Mouse (Mus musculus) CD4-positive, CD25-positive, alpha-beta regulatory T cell, adult 2 months (primary cell): ENCODE measurements around the gene Phc3.
A peak's percentile ranks its signal among the peaks of the same experiment; 100 is the strongest.

ENCODE experiments used
- DNase-seq: peaks from one replicate; pipeline ENCODE4 v3.0.0-alpha.2; 2012; ENCODE audit warnings: low read depth, low spot score

Phc3 gene

GRCm38 (mm10) chr3:30969104-30969581, at the start of gene Phc3:
TSS of gene Phc3 (minus strand) at chr3:30969415.
- DNase-seq = peak; percentile 98

- no peak for DNase-seq
These were observed 48.4 kb upstream of the Phc3 start for GRCm38 (mm10) chr3:31017652-31018051.

DNA sequence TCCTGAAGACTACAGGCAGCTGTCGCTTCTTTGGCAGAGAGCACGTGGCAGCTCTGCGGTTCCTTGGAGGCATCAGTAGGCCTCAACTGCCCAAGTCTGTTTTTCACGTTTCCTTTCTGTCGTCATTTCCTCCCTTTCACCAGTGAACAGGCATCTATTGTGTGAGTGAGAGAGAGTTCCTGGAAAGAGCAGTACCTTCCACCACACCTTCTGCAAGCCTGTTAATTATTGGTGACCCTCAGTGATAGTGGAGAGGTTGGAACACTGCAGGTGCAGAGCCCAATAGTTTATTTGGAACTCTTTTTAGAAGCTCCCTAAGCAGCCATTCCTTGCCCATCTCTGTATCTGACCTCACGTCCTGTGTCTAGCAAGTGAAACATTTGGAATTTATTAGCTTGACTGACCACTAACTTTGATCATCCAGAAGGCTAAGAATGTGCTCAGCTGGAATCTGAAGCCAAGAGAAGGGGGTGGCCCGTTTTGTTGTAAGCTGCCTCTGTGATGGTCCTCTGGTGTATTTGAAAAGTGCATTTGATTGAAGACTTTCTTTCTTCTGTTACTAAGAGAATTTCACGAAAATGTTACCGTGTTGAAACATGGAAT, 47.5 kb upstream of the Phc3 start:
- no peak for DNase-seq

- DNase-seq = no peak
These were observed 46.6 kb upstream of the Phc3 start for GRCm38 (mm10) chr3:31015682-31016443.

GRCm38 (mm10) chr3:31014374-31014773, 45.2 kb upstream of the Phc3 start:
- DNase-seq = no peak

DNA sequence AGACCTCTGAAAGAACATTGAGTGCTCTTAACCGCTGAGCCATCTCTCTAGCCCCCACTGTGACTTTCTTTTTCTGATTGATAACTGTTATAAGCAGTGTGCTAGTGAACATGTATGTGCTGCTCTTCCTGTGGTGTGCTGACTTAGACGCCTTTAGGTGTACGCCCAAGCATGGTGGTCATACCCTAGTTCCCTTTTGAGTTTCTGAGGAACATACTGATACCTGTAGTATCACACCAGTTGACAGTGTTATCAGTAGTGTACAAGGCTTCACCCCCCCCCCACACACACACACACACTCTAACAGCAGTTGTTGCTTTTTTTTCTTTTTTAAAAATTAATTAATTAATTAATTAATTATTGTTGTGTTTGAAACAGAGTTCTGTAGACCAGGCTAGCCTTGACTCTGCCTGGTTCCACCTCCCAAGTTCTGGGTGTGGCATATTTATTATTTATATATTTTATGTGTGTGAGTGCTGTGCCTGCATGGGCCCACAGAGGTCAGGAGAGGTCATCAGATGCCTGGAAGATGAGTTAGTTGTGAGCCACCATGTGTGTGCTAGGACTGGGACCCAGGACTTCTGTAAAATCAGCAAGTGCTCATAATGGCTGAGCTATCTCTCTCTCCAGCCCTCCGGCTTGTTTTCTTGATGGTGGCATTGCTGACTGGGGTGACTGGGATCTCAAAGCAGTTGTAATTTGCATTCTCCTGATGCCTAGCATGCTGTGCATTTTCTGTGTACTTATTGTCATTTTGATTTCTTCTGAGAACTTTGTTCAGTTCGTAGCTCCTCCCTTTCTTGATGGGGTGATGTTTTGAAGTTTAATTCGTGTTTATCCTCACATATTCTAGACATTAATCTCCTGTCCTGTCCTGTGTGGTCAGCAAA, 35.4 kb upstream of the Phc3 start:
- DNase-seq = no peak

DNA sequence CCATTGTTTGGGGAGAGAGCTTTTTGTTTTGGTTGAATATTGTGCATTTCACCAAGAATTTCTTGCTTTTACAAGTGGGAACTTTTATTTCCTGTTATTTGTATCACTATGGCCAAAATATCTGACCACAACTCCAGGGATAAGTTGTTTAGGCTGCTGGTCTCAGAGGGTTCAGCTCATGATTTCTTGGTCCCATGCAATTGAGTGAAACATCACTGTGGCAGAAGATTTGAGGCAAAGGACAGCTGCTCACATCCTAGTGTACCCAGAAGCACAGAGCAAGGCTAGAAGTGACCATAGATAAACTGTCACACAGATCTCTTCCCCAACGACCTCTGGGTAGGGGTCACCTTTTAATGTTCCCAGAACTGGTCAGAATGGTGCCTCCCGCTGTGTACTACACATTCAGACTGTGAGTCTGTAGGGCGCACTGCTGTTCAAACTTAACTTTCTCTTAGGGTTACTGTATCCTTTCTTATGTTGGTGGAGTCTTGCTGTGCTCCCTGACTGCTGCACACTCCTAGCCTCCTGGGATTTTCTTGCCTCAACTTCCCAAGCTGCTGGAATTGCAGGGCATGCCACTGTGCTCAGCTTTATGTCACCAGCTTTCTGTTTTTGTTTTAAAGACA, 31.9 kb upstream of the Phc3 start:
- no peak for DNase-seq

- no peak for DNase-seq
These were observed 30.8 kb upstream of the Phc3 start for GRCm38 (mm10) chr3:31000018-31000407.

GRCm38 (mm10) chr3:30999401-31000017, 30.3 kb upstream of the Phc3 start:
- DNase-seq = no peak

DNA sequence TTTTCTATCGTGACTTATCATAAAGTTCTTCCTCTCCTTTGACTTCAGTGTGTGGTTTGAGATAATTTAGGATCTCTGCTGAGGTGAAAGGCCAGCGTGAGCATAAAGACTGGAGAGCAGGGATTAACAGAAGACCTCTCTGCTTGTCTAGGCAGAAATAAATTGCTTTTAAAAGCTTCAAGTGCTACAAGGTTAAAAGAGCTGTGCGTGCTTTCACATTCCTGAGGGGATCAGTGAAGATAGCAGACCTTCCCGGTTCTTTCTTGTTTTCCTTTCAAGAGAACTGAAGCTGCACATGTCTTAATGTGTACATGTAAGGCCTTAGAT, 27.4 kb upstream of the Phc3 start:
- no peak for DNase-seq

DNA sequence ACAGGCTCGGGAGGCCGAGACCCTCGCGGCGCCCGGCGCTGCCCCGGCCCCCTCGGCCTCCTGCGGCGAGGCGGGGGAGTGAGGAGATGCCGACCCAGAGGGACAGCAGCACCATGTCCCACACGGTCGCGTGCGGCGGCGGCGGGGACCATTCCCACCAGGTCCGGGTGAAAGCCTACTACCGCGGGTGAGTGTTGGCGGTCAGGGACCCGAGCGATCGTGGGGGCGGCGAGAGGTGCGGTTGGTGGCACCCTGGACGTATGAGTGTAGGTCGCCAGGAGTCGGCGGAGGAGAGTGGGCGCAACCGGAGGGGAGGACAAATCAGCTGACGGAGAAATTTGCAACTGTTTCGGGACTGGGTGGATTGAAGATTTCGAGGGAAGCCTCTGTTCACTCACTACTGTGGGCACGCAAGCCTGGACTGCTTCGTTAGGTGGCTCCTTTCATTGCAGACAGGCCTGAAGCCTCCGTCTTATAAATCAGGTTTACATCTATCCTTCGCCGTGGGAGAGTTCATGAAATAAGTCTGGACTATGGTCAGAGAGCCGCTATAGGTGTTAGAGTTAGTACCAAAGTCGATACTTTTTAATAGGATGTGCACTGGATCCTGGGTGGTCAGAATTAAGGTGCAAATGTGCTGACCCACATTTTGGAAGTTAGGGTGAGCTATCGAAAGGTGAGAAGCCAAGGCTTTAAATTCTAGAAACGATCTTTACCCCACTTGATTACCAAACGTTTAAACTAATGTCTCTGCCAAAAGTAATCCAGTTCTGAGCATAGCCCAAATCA, 26.9 kb upstream of the Phc3 start:
- DNase-seq = no peak

DNA sequence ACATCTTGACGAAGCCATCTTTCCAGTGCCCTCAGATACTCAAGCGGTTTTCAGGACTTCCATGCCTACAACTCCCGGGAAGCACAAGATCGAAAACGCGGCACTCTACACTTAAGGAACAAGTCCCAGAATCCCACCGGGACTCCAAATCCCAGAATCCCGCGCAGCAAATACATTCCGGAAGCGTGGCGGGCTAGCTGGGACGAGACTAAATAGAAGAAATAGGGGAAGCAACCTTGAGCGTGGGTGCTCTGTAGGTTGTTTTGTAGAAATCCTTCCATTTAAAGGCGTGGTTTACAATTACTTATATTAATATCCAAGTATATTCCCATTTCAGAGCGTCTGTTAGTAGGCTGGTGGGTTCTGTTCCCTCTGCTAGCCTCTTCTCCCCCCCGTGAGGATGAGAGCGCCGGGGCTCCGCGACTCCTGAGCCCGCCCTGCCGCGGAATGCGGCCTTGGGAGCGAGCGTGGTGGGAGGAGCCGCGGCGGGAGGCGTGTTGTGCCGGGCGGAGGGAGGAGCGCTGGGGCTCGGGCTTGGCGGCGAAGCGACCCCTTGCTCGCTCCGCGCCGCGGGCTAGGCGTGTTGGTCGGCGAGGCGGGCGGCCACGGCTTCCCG, 26.2 kb upstream of the Phc3 start, which contains the start of gene Prkci:
Gene Prkci, plus strand, starts transcription at position 465 of the 616 bp plus-strand sequence.
- peak; percentile 95 for DNase-seq

DNA sequence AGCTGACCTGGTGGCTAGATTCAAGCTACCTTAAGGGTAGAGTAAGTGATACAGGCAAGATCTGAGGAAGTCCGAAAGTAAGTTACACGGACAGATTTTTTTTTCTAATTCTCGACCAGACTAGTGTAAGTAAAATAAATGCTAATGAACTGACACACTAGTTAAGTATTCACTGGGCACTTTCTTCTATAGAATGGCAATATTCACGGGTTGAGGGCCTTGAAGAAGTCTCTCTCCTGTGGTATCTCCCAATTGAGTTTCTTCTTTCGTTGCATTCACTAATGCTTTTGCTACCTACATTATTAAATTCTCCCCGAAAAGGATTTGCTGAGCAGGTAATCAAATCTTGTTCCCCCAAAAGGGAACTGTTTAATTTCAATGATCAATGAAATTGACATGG, 25.6 kb upstream of the Phc3 start:
- no peak for DNase-seq

- DNase-seq = peak; percentile 51
These were observed 23.9 kb upstream of the Phc3 start for GRCm38 (mm10) chr3:30993066-30993573.

GRCm38 (mm10) chr3:30992161-30992560, 22.9 kb upstream of the Phc3 start:
- no peak for DNase-seq

DNA sequence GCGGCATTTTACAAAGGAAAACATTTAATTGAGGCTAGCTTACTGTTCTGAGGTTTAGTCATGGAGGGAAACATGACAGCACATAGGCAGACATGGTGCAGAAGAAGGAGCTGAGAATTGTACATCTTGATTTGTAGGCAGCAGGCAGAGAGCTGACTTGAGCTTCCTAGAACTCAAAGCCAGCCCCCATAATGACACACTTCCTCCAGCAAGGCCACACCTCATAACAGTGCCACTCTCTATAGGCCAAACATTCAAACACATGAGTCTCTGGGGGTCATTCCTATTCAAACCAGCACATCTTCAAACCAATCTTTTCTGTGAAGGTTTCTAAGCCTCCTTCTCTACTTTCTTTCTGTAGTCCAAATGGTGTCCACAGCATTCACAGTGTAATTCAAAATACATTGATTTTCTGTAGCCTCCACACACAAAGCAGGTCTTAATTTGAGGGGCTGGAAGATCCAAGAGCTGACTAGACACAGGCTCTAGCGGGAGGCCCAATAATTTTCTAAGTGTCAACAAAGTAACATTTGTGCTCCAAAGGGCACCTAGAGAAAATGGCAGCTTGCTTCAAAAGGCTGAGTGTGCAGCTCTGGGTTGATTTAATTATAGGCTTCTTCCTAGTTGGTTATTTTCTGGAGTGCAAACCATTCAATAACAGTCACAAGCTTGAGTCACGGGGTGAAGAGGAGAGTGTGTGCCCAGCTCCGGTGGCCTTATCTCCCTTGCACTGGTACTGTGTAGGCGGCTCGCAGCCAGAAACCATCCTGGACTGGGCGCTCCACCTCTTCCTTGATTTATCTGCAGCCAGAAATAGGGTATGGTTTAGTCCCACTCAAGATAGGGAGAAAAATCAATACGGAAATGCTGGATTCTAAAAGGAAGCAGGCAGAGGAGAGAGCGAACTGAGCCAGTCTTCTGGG, 18.4 kb upstream of the Phc3 start:
- DNase-seq = no peak

DNA sequence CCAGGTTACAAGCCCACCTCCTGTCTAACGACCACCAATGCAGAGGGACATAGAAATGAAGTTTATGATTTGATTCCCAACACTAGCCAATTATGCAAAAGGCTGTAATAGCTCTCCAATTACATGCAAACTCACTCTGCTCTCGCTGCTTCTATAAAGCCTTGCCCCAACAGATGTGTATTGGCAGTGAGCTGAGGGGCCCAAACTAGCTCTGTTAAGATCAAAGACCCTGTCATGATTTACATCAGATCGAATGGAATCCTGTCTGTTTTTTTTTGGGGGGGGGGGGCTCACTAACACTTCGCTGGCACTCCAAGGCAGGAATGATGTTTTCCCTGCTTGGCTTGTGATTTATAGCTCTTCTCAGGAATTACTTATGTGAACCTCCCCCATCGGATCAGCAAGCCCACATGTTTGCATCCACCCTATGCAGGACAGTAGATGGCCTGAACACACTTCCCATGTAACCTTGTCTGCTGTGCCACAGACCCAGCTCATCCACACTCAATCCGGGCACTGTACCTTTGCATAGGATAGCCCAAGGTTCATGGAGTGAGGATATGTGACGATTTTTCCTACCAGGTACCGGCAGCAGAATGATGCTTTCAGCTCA, 13.8 kb upstream of the Phc3 start:
- no peak for DNase-seq

DNA sequence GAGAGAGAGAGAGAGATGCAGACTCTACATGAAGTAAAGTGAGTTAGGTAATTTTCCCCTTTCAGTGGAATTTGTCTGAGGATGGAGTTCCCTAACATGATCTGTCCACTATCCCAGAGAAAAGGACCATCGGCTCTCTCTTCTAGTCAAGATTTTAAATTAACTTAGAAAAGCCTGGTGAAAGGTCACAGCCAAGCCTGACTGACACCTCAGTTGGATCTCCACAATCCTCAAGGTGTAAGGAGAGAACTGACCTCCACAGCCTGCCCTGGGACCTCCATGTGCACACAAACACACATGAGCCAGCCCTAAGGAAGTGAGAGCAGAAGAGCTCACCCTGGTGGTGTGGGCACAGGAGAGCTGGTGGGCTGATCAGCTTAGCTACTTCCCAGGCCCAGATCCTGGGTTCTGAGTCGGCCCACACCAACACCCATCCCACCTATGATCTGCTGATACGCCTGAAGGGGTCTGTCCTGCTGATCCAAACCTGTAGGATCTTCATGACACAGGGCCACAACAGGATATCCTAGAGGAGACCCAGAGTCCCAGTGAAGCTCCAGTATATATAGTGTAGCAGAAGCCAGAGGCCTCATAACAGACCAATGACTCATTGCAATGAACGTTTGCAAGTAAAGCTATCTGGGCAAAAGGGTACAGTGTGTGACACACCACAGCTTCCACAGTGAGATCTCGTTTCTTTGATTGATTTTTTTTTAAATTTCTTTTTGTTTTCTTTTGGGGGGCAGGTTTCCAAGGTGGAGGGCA, 12.6 kb upstream of the Phc3 start:
- DNase-seq = no peak
